Mouse (Mus musculus) liver, embryonic 14.5 days (tissue): ENCODE measurements around the gene Tufm. TPM values are rescaled to one million over a fixed set of nuclear protein-coding genes. Genes with fewer than 3 reads are reported as not detected.

Experiments
- ATAC-seq: fragments of 200-750 bp; cut with Nextera tagmentation; 2 replicates; pipeline ENCODE4 v1.8.0; 2017; ENCODE audit warnings: moderate number of reproducible peaks, mild to moderate bottlenecking, moderate library complexity; ENCODE audit not compliant: insufficient read depth
- DNase-seq, 3 experiments: peaks; one replicate each; pipeline ENCODE4 v3.0.0-alpha.2; 2012 to 2013; ENCODE audit warnings: low read depth in 3 of 3, low spot score in 3 of 3
- H3K27ac ChIP-seq: fragments of 300-500 bp; sonication (generic); 2 replicates; pipeline ENCODE4 v1.5.1; 2014; ENCODE audit warnings: moderate library complexity, mild to moderate bottlenecking, control low read depth, inconsistent platforms
- H3K27me3 ChIP-seq: fragments of 300-500 bp; sonication (generic); 2 replicates; pipeline ENCODE4 v1.6.1; 2014; ENCODE audit warnings: mild to moderate bottlenecking, low read length, moderate library complexity; ENCODE audit not compliant: control insufficient read depth, insufficient read depth
- H3K36me3 ChIP-seq: fragments of 300-500 bp; sonication (generic); replicated peaks from 2 replicates; pipeline ENCODE4 v1.6.1; 2014; ENCODE audit warnings: low read depth; ENCODE audit not compliant: control insufficient read depth, insufficient read depth
- H3K4me1 ChIP-seq, 2 experiments: fragments of 200-500 bp in 1 of 2; fragments of 300-500 bp in 1 of 2; sonication (generic) in 1 of 2; replicated peaks; 2 replicates each; pipeline ENCODE4 v1.6.1; 2012 to 2014; ENCODE audit warnings: antibody characterized with exemption in 1 of 2, inconsistent platforms in 1 of 2, low read length in 1 of 2; ENCODE audit not compliant: control insufficient read depth in 2 of 2, insufficient read depth in 2 of 2
- H3K4me2 ChIP-seq: fragments of 300-500 bp; sonication (generic); 2 replicates; pipeline ENCODE4 v1.6.1; 2014; ENCODE audit warnings: low read depth, mild to moderate bottlenecking, control low read depth, moderate library complexity
- H3K4me3 ChIP-seq, 2 experiments: fragments of 200-500 bp in 1 of 2; fragments of 300-500 bp in 1 of 2; sonication (generic) in 1 of 2; 2 replicates each; pipeline ENCODE4 v1.5.1; 2012 to 2014; ENCODE audit warnings: low read depth in 2 of 2, low read length in 2 of 2, mild to moderate bottlenecking in 2 of 2, control low read depth in 1 of 2, inconsistent platforms in 1 of 2, moderate library complexity in 1 of 2; ENCODE audit not compliant: insufficient read depth in 1 of 2
- H3K9ac ChIP-seq: fragments of 300-500 bp; sonication (generic); replicated peaks from 2 replicates; pipeline ENCODE4 v1.6.1; 2014; ENCODE audit warnings: mild to moderate bottlenecking, control low read depth, moderate library complexity
- H3K9me3 ChIP-seq: fragments of 300-500 bp; sonication (generic); 2 replicates; pipeline ENCODE4 v1.6.1; 2016; ENCODE audit warnings: low read length, mixed read lengths; ENCODE audit not compliant: control insufficient read depth
- CTCF ChIP-seq: IDR thresholded peaks from 2 replicates; pipeline ENCODE4 v1.5.1; 2016; ENCODE audit warnings: antibody characterized with exemption, low read depth, control low read depth
- EP300 ChIP-seq: IDR thresholded peaks from 2 replicates; pipeline ENCODE4 v1.6.1; 2016; ENCODE audit warnings: antibody characterized with exemption, low read depth
- WGBS: fragments of 180-500 bp; shearing (Covaris S2); extraction: QIAGEN DNeasy Blood & Tissue Kit; methylation state at CpG from one replicate; pipeline ENCODE4 v1.1.7; 2014; ENCODE audit not compliant: insufficient replicate concordance; 5-methylcytosine and 5-hydroxymethylcytosine counted together
- polyA plus RNA-seq, 2 experiments: library from polyadenylated mRNA; depleted of rRNA in 1 of 2; stranded (reverse) in 1 of 2; unstranded in 1 of 2; fragments of >200 nt; fragmentation: Nextera tagmentation in 1 of 2; extraction: Ambion mirVana in 1 of 2; gene quantifications; 2 replicates each; pipeline versions ENCODE4 v1.2.1 to v1.2.3; 2012 to 2014

The Tufm gene
- polyA plus RNA-seq, 2 experiments, result 67.8 to 73.2 TPM

- ATAC-seq, result no peak
- no peaks in the 10 kb centered on the region for H3K4me1 ChIP-seq
- 2% methylated on average over 28 of the region's 28 CpGs for WGBS
- no peak overlapping the region for H3K27ac ChIP-seq
- H3K36me3 ChIP-seq, result no peaks in the 10 kb centered on the region
- H3K4me3 ChIP-seq, result peak overlapping the region; percentile 33 to 52
- no peaks in the 10 kb centered on the region for H3K9me3 ChIP-seq
- H3K4me2 ChIP-seq, result peak overlapping the region; percentile 59
- H3K27me3 ChIP-seq, result peaks cover 17% of the 10 kb centered on the region
- TF ChIP-seq EP300, result no peak
- TF ChIP-seq CTCF, result no peak
- H3K9ac ChIP-seq, result no peak overlapping the region
- no peak for DNase-seq
These were observed 48.6 kb downstream of the Tufm start for GRCm38 (mm10) chr7:126535766-126536165.

- TF ChIP-seq CTCF (no peak), EP300 (no peak)
- WGBS, result 68% methylated on average over 9 of the region's 9 CpGs
- no peak overlapping the region for H3K9ac ChIP-seq
- peaks cover 17% of the 10 kb centered on the region for H3K27me3 ChIP-seq
- H3K4me1 ChIP-seq, result no peaks in the 10 kb centered on the region
- H3K4me3 ChIP-seq, result peak overlapping the region in 1 of 2 experiments; percentile 33; a peak in 2 of 4 replicates
- no peak overlapping the region for H3K27ac ChIP-seq
- no peaks in the 10 kb centered on the region for H3K36me3 ChIP-seq
- peak overlapping the region; percentile 59 for H3K4me2 ChIP-seq
- ATAC-seq, result no peak
- no peaks in the 10 kb centered on the region for H3K9me3 ChIP-seq
- DNase-seq, result no peak
These were observed 49.3 kb downstream of the Tufm start for GRCm38 (mm10) chr7:126536466-126536865.

- Histone ChIP-seq H3K4me2 (no peak overlapping the region), H3K4me3 (no peak overlapping the region), H3K27ac (no peak overlapping the region), H3K9ac (no peak overlapping the region), H3K27me3 (peaks cover 17% of the 10 kb centered on the region), H3K9me3 (no peaks in the 10 kb centered on the region), H3K36me3 (no peaks in the 10 kb centered on the region), H3K4me1 (no peaks in the 10 kb centered on the region)
- no peak for ATAC-seq
- TF ChIP-seq EP300 (no peak), CTCF (peak; percentile 62)
- WGBS, result 56% methylated on average over 5 of the region's 5 CpGs
- DNase-seq, result peak; percentile 11 to 19 (median 15)
These were observed 50.8 kb downstream of the Tufm start for GRCm38 (mm10) chr7:126537820-126538585.

Other genes with a start within 250 kb of the Tufm start
- gene Sbk1, start 214.7 kb upstream of the Tufm start, polyA plus RNA-seq (2012; rRNA removed), result 0.86 and 1.4 TPM in 2 replicates
- gene Sbk1, start 214.7 kb upstream of the Tufm start, polyA plus RNA-seq (2014; fragmentation: Nextera tagmentation; extraction: Ambion mirVana), result 0.87 and 0.90 TPM in 2 replicates
- 7.3 and 7.5 TPM in 2 replicates for gene Lat, start 117.8 kb upstream of the Tufm start, polyA plus RNA-seq (2012; rRNA removed)
- gene Lat, start 117.8 kb upstream of the Tufm start, polyA plus RNA-seq (2014; fragmentation: Nextera tagmentation; extraction: Ambion mirVana), result 7.6 and 9.2 TPM in 2 replicates
- 20.2 and 21.7 TPM in 2 replicates for gene Spns1, start 109.9 kb upstream of the Tufm start, polyA plus RNA-seq (2012; rRNA removed)
- gene Spns1, start 109.9 kb upstream of the Tufm start, polyA plus RNA-seq (2014; fragmentation: Nextera tagmentation; extraction: Ambion mirVana), result 11.4 and 11.6 TPM in 2 replicates
- gene Nfatc2ip, start 90.6 kb upstream of the Tufm start, polyA plus RNA-seq (2012; rRNA removed), result 6.8 and 7.1 TPM in 2 replicates
- 3.0 and 3.1 TPM in 2 replicates for gene Nfatc2ip, start 90.6 kb upstream of the Tufm start, polyA plus RNA-seq (2014; fragmentation: Nextera tagmentation; extraction: Ambion mirVana)
- 0.30 and 0.35 TPM in 2 replicates for gene Cd19, start 72.5 kb upstream of the Tufm start, polyA plus RNA-seq (2012; rRNA removed)
- gene Cd19, start 72.5 kb upstream of the Tufm start, polyA plus RNA-seq (2014; fragmentation: Nextera tagmentation; extraction: Ambion mirVana), result 0.34 and 0.64 TPM in 2 replicates
- gene Rabep2, start 58.6 kb upstream of the Tufm start, polyA plus RNA-seq (2012; rRNA removed), result 3.4 and 4.4 TPM in 2 replicates
- 3.1 and 4.6 TPM in 2 replicates for gene Rabep2, start 58.6 kb upstream of the Tufm start, polyA plus RNA-seq (2014; fragmentation: Nextera tagmentation; extraction: Ambion mirVana)
- gene Atp2a1, start 24.3 kb upstream of the Tufm start, polyA plus RNA-seq (2012; rRNA removed), result 0.15 and 0.16 TPM in 2 replicates
- gene Atp2a1, start 24.3 kb upstream of the Tufm start, polyA plus RNA-seq (2014; fragmentation: Nextera tagmentation; extraction: Ambion mirVana), result 0.10 TPM in 1 of 2 replicates, not detected in the other
- 12.4 and 12.9 TPM in 2 replicates for gene Sh2b1, start 11.9 kb upstream of the Tufm start, polyA plus RNA-seq (2012; rRNA removed)
- 8.3 and 9.5 TPM in 2 replicates for gene Sh2b1, start 11.9 kb upstream of the Tufm start, polyA plus RNA-seq (2014; fragmentation: Nextera tagmentation; extraction: Ambion mirVana)
- 41.3 and 42.9 TPM in 2 replicates for gene Atxn2l, start 16.1 kb downstream of the Tufm start, polyA plus RNA-seq (2012; rRNA removed)
- gene Atxn2l, start 16.1 kb downstream of the Tufm start, polyA plus RNA-seq (2014; fragmentation: Nextera tagmentation; extraction: Ambion mirVana), result 17.3 and 24.3 TPM in 2 replicates
- gene Eif3c, start 79.0 kb downstream of the Tufm start, polyA plus RNA-seq (2012; rRNA removed), result 45.7 and 58.0 TPM in 2 replicates
- gene Eif3c, start 79.0 kb downstream of the Tufm start, polyA plus RNA-seq (2014; fragmentation: Nextera tagmentation; extraction: Ambion mirVana), result 94.4 and 96.2 TPM in 2 replicates
- 1.2 and 1.6 TPM in 2 replicates for gene Apobr, start 97.6 kb downstream of the Tufm start, polyA plus RNA-seq (2012; rRNA removed)
- gene Apobr, start 97.6 kb downstream of the Tufm start, polyA plus RNA-seq (2014; fragmentation: Nextera tagmentation; extraction: Ambion mirVana), result 0.69 TPM in 2 replicates
- 8.4 and 8.8 TPM in 2 replicates for gene Cln3, start 98.5 kb downstream of the Tufm start, polyA plus RNA-seq (2012; rRNA removed)
- gene Cln3, start 98.5 kb downstream of the Tufm start, polyA plus RNA-seq (2014; fragmentation: Nextera tagmentation; extraction: Ambion mirVana), result 7.2 and 9.7 TPM in 2 replicates
- gene Il27, start 107.6 kb downstream of the Tufm start, polyA plus RNA-seq (2012; rRNA removed), result 0.07 TPM in 1 of 2 replicates, not detected in the other
- not detected in 2 replicates for gene Il27, start 107.6 kb downstream of the Tufm start, polyA plus RNA-seq (2014; fragmentation: Nextera tagmentation; extraction: Ambion mirVana)
- gene Nupr1, start 143.5 kb downstream of the Tufm start, polyA plus RNA-seq (2012; rRNA removed), result 1.9 and 2.6 TPM in 2 replicates
- 1.3 and 3.2 TPM in 2 replicates for gene Nupr1, start 143.5 kb downstream of the Tufm start, polyA plus RNA-seq (2014; fragmentation: Nextera tagmentation; extraction: Ambion mirVana)
- 19.5 and 24.7 TPM in 2 replicates for gene Sgf29, start 161.9 kb downstream of the Tufm start, polyA plus RNA-seq (2012; rRNA removed)
- gene Sgf29, start 161.9 kb downstream of the Tufm start, polyA plus RNA-seq (2014; fragmentation: Nextera tagmentation; extraction: Ambion mirVana), result 23.6 and 34.4 TPM in 2 replicates
- 4.5 and 6.4 TPM in 2 replicates for gene Sult1a1, start 189.1 kb downstream of the Tufm start, polyA plus RNA-seq (2012; rRNA removed)
- 13.1 and 15.2 TPM in 2 replicates for gene Sult1a1, start 189.1 kb downstream of the Tufm start, polyA plus RNA-seq (2014; fragmentation: Nextera tagmentation; extraction: Ambion mirVana)
- 35.8 and 69.8 TPM in 2 replicates for gene Bola2, start 208.0 kb downstream of the Tufm start, polyA plus RNA-seq (2012; rRNA removed)
- gene Bola2, start 208.0 kb downstream of the Tufm start, polyA plus RNA-seq (2014; fragmentation: Nextera tagmentation; extraction: Ambion mirVana), result 97.2 and 111 TPM in 2 replicates
- gene Slx1b, start 208.4 kb downstream of the Tufm start, polyA plus RNA-seq (2012; rRNA removed), result 5.7 and 6.3 TPM in 2 replicates
- 1.8 and 2.0 TPM in 2 replicates for gene Slx1b, start 208.4 kb downstream of the Tufm start, polyA plus RNA-seq (2014; fragmentation: Nextera tagmentation; extraction: Ambion mirVana)
- gene Coro1a, start 220.4 kb downstream of the Tufm start, polyA plus RNA-seq (2012; rRNA removed), result 48.0 and 52.5 TPM in 2 replicates
- gene Coro1a, start 220.4 kb downstream of the Tufm start, polyA plus RNA-seq (2014; fragmentation: Nextera tagmentation; extraction: Ambion mirVana), result 65.6 and 81.5 TPM in 2 replicates